Mouse (Mus musculus) CD4-positive, CD25-positive, alpha-beta regulatory T cell, adult 9 weeks (primary cell): Measurements from ENCODE around the gene Olfr955. TPM values are rescaled to one million over a fixed set of nuclear protein-coding genes. Genes with fewer than 3 reads are reported as not detected.

Experiments used
- polyA plus RNA-seq: library from polyadenylated mRNA; unstranded; fragments of 100-300 nt; shearing (Covaris generic); gene quantifications from one replicate; pipeline ENCODE4 v1.2.1, GENCODE M21; 2017

Gene Olfr955
- not detected for polyA plus RNA-seq

DNA sequence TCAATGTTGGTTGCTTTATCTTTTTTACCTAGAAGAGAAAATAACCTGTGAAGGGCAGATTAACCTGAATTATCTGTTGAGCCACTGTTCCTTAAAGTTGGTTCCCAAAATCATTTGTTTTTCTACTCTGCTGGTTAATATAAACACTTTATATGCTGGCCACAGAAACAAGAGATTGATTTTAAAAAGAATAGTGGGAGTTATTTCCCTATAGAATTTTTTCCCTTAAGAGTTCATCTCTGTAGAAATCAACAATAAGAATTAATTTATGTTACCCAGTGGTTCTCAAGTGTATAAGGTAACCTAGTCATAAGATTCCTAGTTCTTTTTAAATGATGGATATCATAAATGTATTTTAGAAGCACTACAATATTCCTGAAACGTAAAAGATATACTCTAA is at the start of gene Olfr955:
TSS of gene Olfr955 (minus strand) at position 101 of the 400 bp plus-strand sequence.

DNA sequence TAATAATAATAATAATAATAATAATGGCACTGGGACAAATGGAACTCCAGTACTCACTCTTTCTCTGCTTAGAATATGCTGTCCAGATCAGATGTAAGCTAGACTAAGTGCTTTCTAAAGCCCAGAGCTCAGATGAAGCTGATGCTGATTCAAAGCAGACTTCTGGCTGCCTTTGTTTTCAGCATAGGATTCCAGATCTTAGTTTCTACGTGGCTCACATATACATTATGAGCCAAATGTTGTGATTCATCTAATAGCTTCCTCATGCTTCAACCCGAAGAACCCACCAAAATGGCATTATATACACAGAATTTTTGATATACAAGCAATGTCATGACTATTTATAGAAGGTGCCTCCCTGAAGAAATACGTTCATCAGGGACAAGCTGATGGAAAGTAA is 43.8 kb upstream of the Olfr955 start, which contains the start of gene Olfr957:
TSS of gene Olfr957 (minus strand) at position 279 of the 400 bp plus-strand sequence.

DNA sequence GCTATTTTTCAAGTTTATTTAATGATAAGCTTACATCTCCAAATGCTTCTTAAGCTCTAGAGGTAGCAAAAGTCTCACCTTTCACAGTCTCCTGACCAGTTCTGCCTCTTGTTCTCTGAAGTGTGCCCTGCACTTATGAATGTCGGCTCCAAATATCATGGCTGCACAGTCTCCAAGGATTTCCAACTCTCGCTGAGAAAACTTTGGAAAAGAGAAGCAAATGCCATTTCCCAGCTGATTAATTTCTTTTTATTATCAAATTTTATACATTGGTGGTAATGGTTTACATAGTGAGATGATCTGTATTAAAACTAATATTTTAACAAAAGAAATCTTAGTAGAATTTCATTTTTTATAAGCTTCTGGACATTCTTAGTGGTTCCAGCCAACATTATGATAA is 22.2 kb upstream of the Olfr955 start, which contains the start of gene Olfr44:
TSS of gene Olfr44 (minus strand) at position 101 of the 400 bp plus-strand sequence.

DNA sequence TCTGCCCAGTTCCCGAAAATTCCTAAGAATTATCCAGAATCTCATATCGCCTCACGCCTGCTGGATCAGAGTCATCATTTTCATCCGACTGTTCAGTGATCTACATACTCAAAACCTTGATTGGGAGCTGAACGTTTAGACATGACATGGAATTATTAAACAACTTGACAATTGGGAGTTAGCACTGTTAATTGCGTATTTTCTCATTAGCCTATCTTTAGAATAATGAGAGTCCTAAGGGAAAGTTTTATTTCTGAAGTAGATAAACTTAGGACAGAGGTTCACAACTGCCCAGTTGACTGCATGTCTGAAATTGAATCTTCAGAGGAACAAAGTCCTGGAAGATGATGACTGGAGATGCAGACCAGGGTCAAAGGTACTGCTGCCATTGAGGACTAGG is 15.3 kb downstream of the Olfr955 start, which contains the start of gene Olfr954:
TSS of gene Olfr954 (plus strand) at position 301 of the 400 bp plus-strand sequence.

GRCm38 (mm10) chr9:39427048-39427447 is 44.7 kb downstream of the Olfr955 start, which contains the start of gene Olfr952:
Gene Olfr952, minus strand, starts transcription at chr9:39427148.

Other genes with a start within 250 kb of the Olfr955 start
- gene Olfr1537, start 221.9 kb downstream of the Olfr955 start, polyA plus RNA-seq, result not detected
- not detected for gene Olfr945, start 195.1 kb downstream of the Olfr955 start, polyA plus RNA-seq
- not detected for gene Olfr948, start 145.9 kb downstream of the Olfr955 start, polyA plus RNA-seq
- gene Olfr951, start 84.5 kb downstream of the Olfr955 start, polyA plus RNA-seq, result not detected
- gene Olfr952, start 44.8 kb downstream of the Olfr955 start, polyA plus RNA-seq, result not detected
- gene Olfr954, start 15.2 kb downstream of the Olfr955 start, polyA plus RNA-seq, result not detected
- gene Olfr44, start 22.1 kb upstream of the Olfr955 start, polyA plus RNA-seq, result not detected
- gene Olfr957, start 43.9 kb upstream of the Olfr955 start, polyA plus RNA-seq, result not detected
- not detected for gene Olfr958, start 82.1 kb upstream of the Olfr955 start, polyA plus RNA-seq
- not detected for gene Olfr959, start 103.6 kb upstream of the Olfr955 start, polyA plus RNA-seq
- gene AW551984, start 132.5 kb upstream of the Olfr955 start, polyA plus RNA-seq, result not detected
- gene Olfr148, start 138.7 kb upstream of the Olfr955 start, polyA plus RNA-seq, result not detected
- not detected for gene Olfr960, start 149.4 kb upstream of the Olfr955 start, polyA plus RNA-seq
- gene Olfr961, start 173.1 kb upstream of the Olfr955 start, polyA plus RNA-seq, result 0.30 TPM
- gene Olfr963, start 195.3 kb upstream of the Olfr955 start, polyA plus RNA-seq, result not detected
- not detected for gene Olfr149, start 235.2 kb upstream of the Olfr955 start, polyA plus RNA-seq
- not detected for gene Olfr965, start 239.4 kb upstream of the Olfr955 start, polyA plus RNA-seq